Mouse (Mus musculus): ENCODE measurements around the gene Hist1h2bk. TPM values are rescaled to one million over a fixed set of nuclear protein-coding genes. Genes with fewer than 3 reads are reported as not detected.
A peak's percentile ranks its signal among the peaks of the same experiment; 100 is the strongest.
"Not testable (repeated sequence)": the region's sequence is repeated elsewhere in the genome, so short reads cannot be mapped to it uniquely, and the experiment has no call there.

Gene Hist1h2bk
- polyA plus RNA-seq, 1 experiment from 2014 or later, result 3.6 TPM

- no peak overlapping the region for H3K4me3 ChIP-seq
- H3K4me2 ChIP-seq, result no peak overlapping the region
- no peaks in the 10 kb centered on the region for H3K27me3 ChIP-seq (replicated peaks)
- no peak overlapping the region for H3K27ac ChIP-seq (ENCODE audit: poor library complexity, severe bottlenecking)
- whole genome bisulfite sequencing, result 17% methylated on average over 4 of the region's 4 CpGs
- H3K9me3 ChIP-seq (replicated peaks), result no peaks in the 10 kb centered on the region
- H3K9ac ChIP-seq, result no peak overlapping the region
- ATAC-seq (ENCODE audit: insufficient number of reproducible peaks, low FRiP score), result no peak
- H3K36me3 ChIP-seq, result no peaks in the 10 kb centered on the region
- peaks cover 10% of the 10 kb centered on the region for H3K4me1 ChIP-seq (replicated peaks)
Measured at GRCm38 (mm10) chr13:22030493-22030892, 5.2 kb upstream of the Hist1h2bk start.

GRCm38 (mm10) chr13:22033741-22034442, 1.8 kb upstream of the Hist1h2bk start:
- Histone ChIP-seq H3K36me3 (no peaks in the 10 kb centered on the region), H3K9me3 (replicated peaks) (no peaks in the 10 kb centered on the region), H3K27ac (ENCODE audit: poor library complexity, severe bottlenecking) (no peak overlapping the region), H3K27me3 (replicated peaks) (no peaks in the 10 kb centered on the region), H3K4me2 (peak overlapping the region; percentile 70), H3K9ac (peak overlapping the region; percentile 23; the same call in 1 of the 2 replicates), H3K4me3 (peak overlapping the region; percentile 48), H3K4me1 (replicated peaks) (peaks cover 18% of the 10 kb centered on the region)
- 54% methylated on average over 5 of the region's 5 CpGs for WGBS
- ATAC-seq (ENCODE audit: insufficient number of reproducible peaks, low FRiP score), result no peak

GRCm38 (mm10) chr13:22034443-22035266, 1.0 kb upstream of the Hist1h2bk start:
- ATAC-seq (ENCODE audit: insufficient number of reproducible peaks, low FRiP score), result peak; percentile 43
- Histone ChIP-seq H3K36me3 (no peaks in the 10 kb centered on the region), H3K27ac (ENCODE audit: poor library complexity, severe bottlenecking) (peak overlapping the region; percentile 77), H3K4me3 (peak overlapping the region; percentile 48), H3K9me3 (replicated peaks) (no peaks in the 10 kb centered on the region), H3K4me1 (replicated peaks) (peaks cover 18% of the 10 kb centered on the region), H3K9ac (peak overlapping the region; percentile 76), H3K27me3 (replicated peaks) (no peaks in the 10 kb centered on the region), H3K4me2 (peak overlapping the region; percentile 70)
- WGBS, result under 1% methylated on average over 14 of the region's 14 CpGs

DNA sequence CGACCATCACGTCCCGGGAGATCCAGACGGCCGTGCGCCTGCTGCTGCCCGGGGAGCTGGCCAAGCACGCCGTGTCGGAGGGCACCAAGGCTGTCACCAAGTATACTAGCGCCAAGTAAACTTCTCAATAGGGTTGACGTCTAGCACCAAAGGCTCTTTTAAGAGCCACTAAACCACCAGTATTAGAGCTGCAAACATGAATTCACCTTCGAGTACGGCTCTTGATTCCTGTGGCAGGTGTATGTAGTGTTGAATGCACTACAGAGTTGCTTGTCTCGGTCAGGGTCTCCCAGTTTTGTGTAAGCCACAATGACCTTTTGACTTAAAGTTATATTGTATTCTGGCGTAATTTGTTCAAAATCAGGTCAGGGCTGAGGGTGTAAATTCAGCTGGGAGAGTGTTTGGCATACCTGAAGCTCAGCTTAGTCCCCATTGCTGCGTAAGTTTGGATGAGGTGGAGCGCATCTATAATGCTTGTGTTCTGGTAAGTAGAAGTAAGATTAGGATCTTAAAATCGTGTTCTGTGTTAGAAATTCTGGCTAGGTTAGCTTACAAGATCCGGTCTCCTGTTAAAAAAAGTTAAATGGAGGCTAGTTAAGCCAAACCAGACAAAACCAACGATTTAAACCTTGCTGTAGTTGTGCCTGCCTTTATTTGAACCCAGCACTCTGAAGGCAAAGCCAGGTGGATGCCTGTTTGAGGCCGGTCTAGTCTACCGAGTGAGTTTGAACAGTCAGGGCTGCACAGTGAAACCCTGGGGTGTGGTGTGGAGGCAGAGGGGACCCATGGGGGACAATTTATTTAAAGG, 683 bp downstream of the Hist1h2bk start:
- Histone ChIP-seq H3K9me3 (replicated peaks) (no peaks in the 10 kb centered on the region), H3K36me3 (no peaks in the 10 kb centered on the region), H3K9ac (peak overlapping the region; percentile 68), H3K4me3 (peak overlapping the region; percentile 37), H3K4me2 (peak overlapping the region; percentile 70), H3K4me1 (replicated peaks) (peaks cover 27% of the 10 kb centered on the region), H3K27me3 (replicated peaks) (no peaks in the 10 kb centered on the region), H3K27ac (ENCODE audit: poor library complexity, severe bottlenecking) (peak overlapping the region; percentile 78)
- 7% methylated on average over 22 of the region's 23 CpGs for WGBS
- peak; percentile 34 for ATAC-seq (ENCODE audit: insufficient number of reproducible peaks, low FRiP score)

- Histone ChIP-seq H3K4me3 (peak overlapping the region; percentile 37), H3K36me3 (no peaks in the 10 kb centered on the region), H3K4me1 (replicated peaks) (peaks cover 28% of the 10 kb centered on the region), H3K4me2 (peak overlapping the region; percentile 70), H3K27ac (ENCODE audit: poor library complexity, severe bottlenecking) (peak overlapping the region; percentile 78), H3K9ac (peak overlapping the region; percentile 68), H3K9me3 (replicated peaks) (no peaks in the 10 kb centered on the region), H3K27me3 (replicated peaks) (no peaks in the 10 kb centered on the region)
- ATAC-seq (ENCODE audit: insufficient number of reproducible peaks, low FRiP score), result no peak
- 65% methylated on average over 3 of the region's 3 CpGs for WGBS
Measured at GRCm38 (mm10) chr13:22036986-22037385, 1.3 kb downstream of the Hist1h2bk start.

- Histone ChIP-seq H3K4me2 (0 out of 2 replicates have a peak overlapping the region, but pooled peaks have one; percentile 4), H3K27me3 (replicated peaks) (no peaks in the 10 kb centered on the region), H3K9ac (no peak overlapping the region), H3K27ac (ENCODE audit: poor library complexity, severe bottlenecking) (no peak overlapping the region), H3K36me3 (no peaks in the 10 kb centered on the region), H3K4me3 (no peak overlapping the region), H3K4me1 (replicated peaks) (peaks cover 32% of the 10 kb centered on the region), H3K9me3 (replicated peaks) (no peaks in the 10 kb centered on the region)
- 73% methylated on average over 2 of the region's 2 CpGs for WGBS
- no peak for ATAC-seq (ENCODE audit: insufficient number of reproducible peaks, low FRiP score)
Measured at GRCm38 (mm10) chr13:22037415-22037814, 1.7 kb downstream of the Hist1h2bk start.

- H3K36me3 ChIP-seq, result no peaks in the 10 kb centered on the region
- no peak overlapping the region for H3K4me2 ChIP-seq
- no peaks in the 10 kb centered on the region for H3K27me3 ChIP-seq (replicated peaks)
- peaks cover 26% of the 10 kb centered on the region for H3K4me1 ChIP-seq (replicated peaks)
- H3K9me3 ChIP-seq (replicated peaks), result no peaks in the 10 kb centered on the region
- H3K9ac ChIP-seq, result no peak overlapping the region
- no peak overlapping the region for H3K4me3 ChIP-seq
- ATAC-seq (ENCODE audit: insufficient number of reproducible peaks, low FRiP score), result no peak
- no peak overlapping the region for H3K27ac ChIP-seq (ENCODE audit: poor library complexity, severe bottlenecking)
- 65% methylated on average over 5 of the region's 5 CpGs for WGBS
Measured at GRCm38 (mm10) chr13:22039364-22039763, 3.7 kb downstream of the Hist1h2bk start.

GRCm38 (mm10) chr13:22039951-22040463, 4.3 kb downstream of the Hist1h2bk start:
- H3K4me2 ChIP-seq, result peak overlapping the region; percentile 92
- no peaks in the 10 kb centered on the region for H3K36me3 ChIP-seq
- H3K27ac ChIP-seq (ENCODE audit: poor library complexity, severe bottlenecking), result peak overlapping the region; percentile 88
- H3K9me3 ChIP-seq (replicated peaks), result no peaks in the 10 kb centered on the region
- ATAC-seq (ENCODE audit: insufficient number of reproducible peaks, low FRiP score), result no peak
- WGBS, result 9% methylated on average over 2 of the region's 2 CpGs
- 0 out of 2 replicates have a peak overlapping the region, but pooled peaks have one; percentile 70 for H3K9ac ChIP-seq
- peak overlapping the region; percentile 54 for H3K4me3 ChIP-seq
- no peaks in the 10 kb centered on the region for H3K27me3 ChIP-seq (replicated peaks)
- peaks cover 21% of the 10 kb centered on the region for H3K4me1 ChIP-seq (replicated peaks)

GRCm38 (mm10) chr13:22040464-22041141, 4.9 kb downstream of the Hist1h2bk start:
- Histone ChIP-seq H3K36me3 (no peaks in the 10 kb centered on the region), H3K4me1 (replicated peaks) (peaks cover 21% of the 10 kb centered on the region), H3K9me3 (replicated peaks) (no peaks in the 10 kb centered on the region), H3K4me3 (peak overlapping the region; percentile 54), H3K9ac (peak overlapping the region; percentile 70), H3K27me3 (replicated peaks) (no peaks in the 10 kb centered on the region), H3K4me2 (peak overlapping the region; percentile 92), H3K27ac (ENCODE audit: poor library complexity, severe bottlenecking) (peak overlapping the region; percentile 88)
- WGBS, result under 1% methylated on average over 24 of the region's 24 CpGs
- ATAC-seq (ENCODE audit: insufficient number of reproducible peaks, low FRiP score), result peak; percentile 4; the same call in 1 of the 2 replicates

GRCm38 (mm10) chr13:22041142-22041536, 5.5 kb downstream of the Hist1h2bk start, which contains the start of gene Hist1h4i:
Gene Hist1h4i, minus strand, starts transcription at chr13:22041362.
- WGBS, result under 1% methylated on average over 27 of the region's 27 CpGs
- peak within 1 kb of the TSS; percentile 93 for H3K27ac ChIP-seq (ENCODE audit: poor library complexity, severe bottlenecking)
- H3K4me2 ChIP-seq, result peak within 1 kb of the TSS; percentile 92
- ATAC-seq (ENCODE audit: insufficient number of reproducible peaks, low FRiP score), result peak; percentile 75
- H3K9me3 ChIP-seq (replicated peaks); H3K27me3 ChIP-seq (replicated peaks); H3K36me3 ChIP-seq: not testable (repeated sequence)
- peak within 1 kb of the TSS; percentile 72 for H3K9ac ChIP-seq
- peaks cover 21% of the 10 kb centered on the region for H3K4me1 ChIP-seq (replicated peaks)
- H3K4me3 ChIP-seq, result peak within 1 kb of the TSS; percentile 54

All from heart, embryonic 12.5 days (tissue).